Mouse (Mus musculus) kidney, adult 2 months (tissue): ENCODE data around the gene Cyp3a57.
"Not testable (repeated sequence)": the region's sequence is repeated elsewhere in the genome, so short reads cannot be mapped to it uniquely, and the experiment has no call there.

Source experiments
- CTCF ChIP-seq: fragments of 200-500 bp; conservative IDR thresholded peaks from 2 replicates; pipeline ENCODE4 v1.5.1; 2011; ENCODE audit warnings: low read depth, mild to moderate bottlenecking, control low read depth, low read length, moderate library complexity, mixed read lengths; ENCODE audit not compliant: insufficient read depth, insufficient read length
- POLR2A ChIP-seq: fragments of 200-500 bp; IDR thresholded peaks from one replicate; pipeline ENCODE4 v1.6.1; 2011; ENCODE audit warnings: low read depth, low read length, control low read depth

- not testable (repeated sequence) for TF ChIP-seq POLR2A, CTCF
Measured at GRCm38 (mm10) chr5:145306953-145307352, 38.1 kb upstream of the Cyp3a57 start.
